Mouse (Mus musculus): ENCODE results near the gene Accs.

- TF ChIP-seq USF1 (IDR thresholded peaks at IDR 0.05; ENCODE audit: low read depth) (no peak), CTCF (IDR thresholded peaks at IDR 0.05; ENCODE audit: control insufficient read depth, insufficient read depth, insufficient read length) (no peak), MAX (IDR thresholded peaks at IDR 0.05) (no peak), MYOD1 (IDR thresholded peaks at IDR 0.05; ENCODE audit: control insufficient read depth, insufficient read length, low read depth) (no peak), CEBPB (IDR thresholded peaks at IDR 0.05; ENCODE audit: low read depth) (no peak), MYOG (IDR thresholded peaks at IDR 0.05; ENCODE audit: control insufficient read depth, extremely low read depth, insufficient read length) (no peak), FOSL1 (IDR thresholded peaks at IDR 0.05; ENCODE audit: insufficient read depth, low read length, poor library complexity, severe bottlenecking) (no peak)
These were observed 64.3 kb downstream of the Accs start for GRCm38 (mm10) chr2:93785432-93785798.

Data from C2C12 (cell line).